In genomic region chr13:115118756-115119155, GRCm38 (mm10) we compare ENCODE assay signal across 29 mouse cellular contexts. TPM values are rescaled to one million over a fixed set of nuclear protein-coding genes. Genes with fewer than 3 reads are reported as not detected.
DNase-seq lines count a peak whose midpoint lies in the region; ATAC-seq and TF ChIP-seq lines count a peak whose summit lies in the region.
"Had no signal": no experiment of that assay in that cellular context is flagged by ENCODE, and none has a peak within 500 bp of the region (broad histone marks: within the 10 kb centered on the region; RNA-seq: fewer than 3 reads in every experiment).

No protein-coding gene starts in this region.

- TF ChIP-seq CTCF in gastrocnemius, adult 2 months (IDR thresholded peaks at IDR 0.05): no peak
- TF ChIP-seq CTCF in heart, postnatal 0 days (IDR thresholded peaks at IDR 0.05; ENCODE audit: low read depth): no peak

- H3K27me3 ChIP-seq in heart, postnatal 0 days (ENCODE audit: control insufficient read depth, insufficient read depth, low read length): no peaks in the 10 kb centered on the region
- no peaks in the 10 kb centered on the region for H3K27me3 ChIP-seq in lung, embryonic 16.5 days (ENCODE audit: control insufficient read depth, insufficient read depth, low read depth, low read length)
- H3K27me3 ChIP-seq: CH12.LX; embryonic facial prominence, embryonic 13.5 days; forebrain, embryonic 15.5 days; heart, embryonic 13.5 days; stomach, embryonic 15.5 days had no signal

- ATAC-seq in heart, postnatal 0 days (ENCODE audit: insufficient read depth, low read depth): no peak
- ATAC-seq in lung, embryonic 16.5 days (ENCODE audit: low read depth): 0 out of 2 replicates have a peak, but pooled peaks have one; percentile 29
- ATAC-seq: forebrain, embryonic 15.5 days; intestine, postnatal 0 days; midbrain, embryonic 16.5 days had no signal

- H3K4me3 ChIP-seq in gastrocnemius, adult 2 months: no peak overlapping the region
- no peak overlapping the region for H3K4me3 ChIP-seq in heart, postnatal 0 days (ENCODE audit: low read depth, low read length)
- H3K4me3 ChIP-seq in lung, embryonic 16.5 days (ENCODE audit: low read length): no peak overlapping the region
- H3K4me3 ChIP-seq: embryonic facial prominence, embryonic 13.5 days; forebrain, embryonic 10.5 days; forebrain, embryonic 15.5 days; heart, embryonic 13.5 days; stomach, embryonic 15.5 days had no signal

- 65% methylated on average over 5 of the region's 5 CpGs for WGBS in heart, postnatal 0 days
- WGBS in lung, embryonic 16.5 days: 57% methylated on average over 5 of the region's 5 CpGs

- H3K27ac ChIP-seq in gastrocnemius, adult 2 months: peak overlapping the region; percentile 56
- H3K27ac ChIP-seq in heart, postnatal 0 days (ENCODE audit: low read depth): no peak overlapping the region
- H3K27ac ChIP-seq in lung, embryonic 16.5 days (ENCODE audit: low read length): no peak overlapping the region
- H3K27ac ChIP-seq: embryonic facial prominence, embryonic 13.5 days; forebrain, embryonic 10.5 days; forebrain, embryonic 15.5 days; heart, embryonic 13.5 days; hindbrain, embryonic 14.5 days; liver, embryonic 14.5 days; stomach, embryonic 15.5 days had no signal

- H3K9ac ChIP-seq in heart, postnatal 0 days (replicated peaks; ENCODE audit: low read depth, low read length): no peak overlapping the region
- no peak overlapping the region for H3K9ac ChIP-seq in lung, embryonic 16.5 days (ENCODE audit: low read length)
- H3K9ac ChIP-seq: embryonic facial prominence, embryonic 13.5 days; forebrain, embryonic 15.5 days; heart, embryonic 13.5 days; hindbrain, embryonic 14.5 days; liver, embryonic 14.5 days; stomach, embryonic 15.5 days had no signal

- intact Hi-C loops in gastrocnemius, adult 2 months (cut with DNase I): no loop called here
- intact Hi-C loops in heart, postnatal 36 days (cut with DNase I): no loop called here
- intact Hi-C loops in left cerebral cortex, postnatal 4 days (cut with DNase I): no loop called here

- no peaks in the 10 kb centered on the region for H3K36me3 ChIP-seq in heart, postnatal 0 days (replicated peaks; ENCODE audit: control insufficient read depth, insufficient read depth, low read length)
- H3K36me3 ChIP-seq in lung, embryonic 16.5 days (ENCODE audit: control insufficient read depth, insufficient read depth, low read length): no peaks in the 10 kb centered on the region
- H3K36me3 ChIP-seq: embryonic facial prominence, embryonic 13.5 days; forebrain, embryonic 10.5 days; forebrain, embryonic 15.5 days; G1E; heart, embryonic 13.5 days; stomach, embryonic 15.5 days had no signal

- no peak overlapping the region for H3K4me2 ChIP-seq in heart, postnatal 0 days (ENCODE audit: low read depth, low read length)
- H3K4me2 ChIP-seq in lung, embryonic 16.5 days (ENCODE audit: low read depth, low read length): peak overlapping the region; percentile 1; the same call in 1 of the 2 replicates
- H3K4me2 ChIP-seq: embryonic facial prominence, embryonic 13.5 days; forebrain, embryonic 15.5 days; heart, embryonic 13.5 days; hindbrain, embryonic 14.5 days; midbrain, embryonic 11.5 days; stomach, embryonic 15.5 days had no signal

- H3K9me3 ChIP-seq in heart, postnatal 0 days (replicated peaks; ENCODE audit: control insufficient read depth, low read length): no peaks in the 10 kb centered on the region
- H3K9me3 ChIP-seq in lung, embryonic 16.5 days (ENCODE audit: control insufficient read depth, low read length): no peaks in the 10 kb centered on the region
- H3K9me3 ChIP-seq: embryonic facial prominence, embryonic 13.5 days; forebrain, embryonic 10.5 days; forebrain, embryonic 15.5 days; G1E; heart, embryonic 13.5 days; stomach, embryonic 15.5 days had no signal

- peak; percentile 48; the same call in 1 of the 2 replicates for TF ChIP-seq EP300 in heart, postnatal 0 days (IDR thresholded peaks at IDR 0.05; ENCODE audit: low read depth)

- no peaks in the 10 kb centered on the region for H3K4me1 ChIP-seq in heart, postnatal 0 days (ENCODE audit: control insufficient read depth, insufficient read depth)
- no peaks in the 10 kb centered on the region for H3K4me1 ChIP-seq in lung, embryonic 16.5 days (replicated peaks; ENCODE audit: control insufficient read depth, insufficient read depth, low read length)
- H3K4me1 ChIP-seq: embryonic facial prominence, embryonic 13.5 days; forebrain, embryonic 10.5 days; forebrain, embryonic 15.5 days; heart, embryonic 13.5 days; stomach, embryonic 15.5 days had no signal

- no peak for DNase-seq in gastrocnemius, adult 2 months
- DNase-seq in gastrocnemius, postnatal 4 days (ENCODE audit: low spot score in 2 of 2): no peak
- no peak for DNase-seq in heart, postnatal 0 days (ENCODE audit: low spot score)
- no peak for DNase-seq in heart, postnatal 36 days
- DNase-seq in lung, adult 18-20 months: no peak
- DNase-seq in left cerebral cortex, postnatal 4 days: no peak
- DNase-seq: adrenal gland, postnatal 14 days; cerebellum, adult 18-20 months; cerebellum, postnatal 10 days; gastrocnemius, postnatal 36 days; kidney, postnatal 10 days; layer of hippocampus, adult 9-11 months; liver; lung, postnatal 14 days; right cerebral cortex, postnatal 25 days had no signal

RNA-seq across cellular contexts. Expression of gene Itga1, which starts 17.0 kb away (rescaled TPM):
- total RNA-seq in gastrocnemius, adult 2 months (2021): 10 to 100 TPM in 1 of 2 experiments, 1 to 10 TPM in 1; 7.8 to 12.9 TPM
- 10 to 100 TPM; 37.7 to 40.4 TPM for total RNA-seq in gastrocnemius, postnatal 4 days (2021)
- 41.5 and 55.6 TPM in 2 replicates for total RNA-seq in heart, postnatal 0 days (2014; rRNA removed; ENCODE audit: low replicate concordance)
- polyA plus RNA-seq in heart, postnatal 0 days (2015; fragmentation: Nextera tagmentation; extraction: Ambion mirVana): 13.7 and 16.7 TPM in 2 replicates
- 10 to 100 TPM; 38.2 to 42.4 TPM for total RNA-seq in heart, postnatal 36 days (2021)
- 36.9 and 37.4 TPM in 2 replicates for polyA plus RNA-seq in lung, embryonic 16.5 days (2015; fragmentation: Nextera tagmentation; extraction: Ambion mirVana)
- total RNA-seq in left cerebral cortex, postnatal 4 days (2021): 10 to 100 TPM; 13.7 to 13.9 TPM
- polyA plus RNA-seq: G1E had no signal

RNA-seq across cellular contexts. Expression of gene Gm49395, which starts 17.0 kb away (rescaled TPM):
- total RNA-seq in gastrocnemius, adult 2 months (2021): 1 to 10 TPM; 2.6 to 3.3 TPM
- 1 to 10 TPM; 7.2 to 7.5 TPM for total RNA-seq in gastrocnemius, postnatal 4 days (2021)
- 4.1 and 24.8 TPM in 2 replicates for total RNA-seq in heart, postnatal 0 days (2014; rRNA removed; ENCODE audit: low replicate concordance)
- polyA plus RNA-seq in heart, postnatal 0 days (2015; fragmentation: Nextera tagmentation; extraction: Ambion mirVana): 7.1 and 8.8 TPM in 2 replicates
- 10 to 100 TPM; 10.5 to 11.9 TPM for total RNA-seq in heart, postnatal 36 days (2021)
- polyA plus RNA-seq in lung, embryonic 16.5 days (2015; fragmentation: Nextera tagmentation; extraction: Ambion mirVana): 6.5 and 7.6 TPM in 2 replicates
- 1 to 10 TPM; 4.9 to 6.4 TPM for total RNA-seq in left cerebral cortex, postnatal 4 days (2021)
- total RNA-seq: G1E; neutrophil, adult 5-6 weeks had no signal

RNA-seq across cellular contexts. Expression of gene Pelo, which starts 28.8 kb away (rescaled TPM):
- total RNA-seq in gastrocnemius, adult 2 months (2021): 10 to 100 TPM; 10.5 to 10.7 TPM
- 10 to 100 TPM; 17.4 to 21.9 TPM for total RNA-seq in gastrocnemius, postnatal 4 days (2021)
- 25.7 and 30.2 TPM in 2 replicates for total RNA-seq in heart, postnatal 0 days (2014; rRNA removed; ENCODE audit: low replicate concordance)
- polyA plus RNA-seq in heart, postnatal 0 days (2015; fragmentation: Nextera tagmentation; extraction: Ambion mirVana): 7.1 and 7.8 TPM in 2 replicates
- total RNA-seq in heart, postnatal 36 days (2021): 10 to 100 TPM; 17.2 to 17.8 TPM
- polyA plus RNA-seq in lung, embryonic 16.5 days (2015; fragmentation: Nextera tagmentation; extraction: Ambion mirVana): 4.4 and 5.0 TPM in 2 replicates
- 10 to 100 TPM; 20.4 to 22.0 TPM for total RNA-seq in left cerebral cortex, postnatal 4 days (2021)
